Mouse (Mus musculus) C2C12 (cell line): ENCODE data around the gene Rhou. TPM values are rescaled to one million over a fixed set of nuclear protein-coding genes. Genes with fewer than 3 reads are reported as not detected.

ENCODE experiments used
- H3K27me3 ChIP-seq: one replicate; pipeline ENCODE4 v1.6.1; 2011; ENCODE audit not compliant: control insufficient read depth, insufficient read depth, insufficient read length
- H3K36me3 ChIP-seq: one replicate; pipeline ENCODE4 v1.6.1; 2011; ENCODE audit not compliant: control insufficient read depth, insufficient read depth
- H3K4me3 ChIP-seq: one replicate; pipeline ENCODE4 v1.5.1; 2011; ENCODE audit warnings: mild to moderate bottlenecking, control low read depth; ENCODE audit not compliant: poor library complexity, insufficient read depth, severe bottlenecking
- H3K79me2 ChIP-seq: one replicate; pipeline ENCODE4 v1.6.1; 2011; ENCODE audit not compliant: control insufficient read depth, insufficient read depth
- H3K79me3 ChIP-seq: one replicate; pipeline ENCODE4 v1.6.1; 2011; ENCODE audit warnings: low read depth, control low read depth
- H3ac ChIP-seq: one replicate; pipeline ENCODE3; 2011; ENCODE audit warnings: low read depth; ENCODE audit not compliant: control insufficient read depth, insufficient read length
- CEBPB ChIP-seq: IDR thresholded peaks from one replicate; pipeline ENCODE4 v1.6.1; 2011; ENCODE audit warnings: low read depth, mild to moderate bottlenecking, control low read depth, moderate library complexity
- CTCF ChIP-seq: IDR thresholded peaks from one replicate; pipeline ENCODE4 v1.5.1; 2011; ENCODE audit not compliant: control insufficient read depth, insufficient read depth, insufficient read length
- FOSL1 ChIP-seq: IDR thresholded peaks from one replicate; pipeline ENCODE4 v1.8.0; 2011; ENCODE audit warnings: mild to moderate bottlenecking, low read length; ENCODE audit not compliant: poor library complexity, insufficient read depth, severe bottlenecking
- MAX ChIP-seq: IDR thresholded peaks from one replicate; pipeline ENCODE4 v1.6.1; 2011; ENCODE audit warnings: mild to moderate bottlenecking, control low read depth
- MYOD1 ChIP-seq: IDR thresholded peaks from one replicate; pipeline ENCODE4 v1.6.1; 2011; ENCODE audit warnings: low read depth; ENCODE audit not compliant: control insufficient read depth, insufficient read length
- MYOG ChIP-seq: IDR thresholded peaks from one replicate; pipeline ENCODE4 v1.6.1; 2011; ENCODE audit not compliant: control insufficient read depth, insufficient read length; ENCODE audit errors: extremely low read depth
- USF1 ChIP-seq: IDR thresholded peaks from one replicate; pipeline ENCODE4 v1.6.1; 2011; ENCODE audit warnings: low read depth, mild to moderate bottlenecking, control low read depth, moderate library complexity
- polyA plus RNA-seq: library from polyadenylated mRNA; unstranded; fragments of >200 nt; fragmentation: generic; extraction: Trizol; gene quantifications from one replicate; pipeline ENCODE4 v1.2.1, GENCODE M21; 2012; ENCODE audit warnings: missing spikeins

Rhou gene
- polyA plus RNA-seq, 1 experiment = 22.7 TPM

GRCm38 (mm10) chr8:123648245-123649170 is 5.2 kb upstream of the Rhou start:
- no peak for TF ChIP-seq MYOG
- no peak for TF ChIP-seq MYOD1
- no peak for TF ChIP-seq USF1
- no peak for TF ChIP-seq CTCF
- TF ChIP-seq MAX = no peak
- TF ChIP-seq FOSL1 = no peak
- TF ChIP-seq CEBPB = no peak
- H3K36me3 ChIP-seq = no peaks in the 10 kb centered on the region
- H3K79me3 ChIP-seq = no peaks in the 10 kb centered on the region
- H3ac ChIP-seq = no peak overlapping the region
- no peaks in the 10 kb centered on the region for H3K27me3 ChIP-seq
- H3K4me3 ChIP-seq = no peak overlapping the region
- no peaks in the 10 kb centered on the region for H3K79me2 ChIP-seq

- TF ChIP-seq MYOG (no peak), FOSL1 (no peak), CTCF (no peak), MYOD1 (no peak), CEBPB (peak; percentile 14)
- Histone ChIP-seq H3K27me3 (no peaks in the 10 kb centered on the region), H3K79me3 (peaks cover 3% of the 10 kb centered on the region), H3K4me3 (no peak overlapping the region), H3ac (no peak overlapping the region), H3K36me3 (no peaks in the 10 kb centered on the region), H3K79me2 (peaks cover 7% of the 10 kb centered on the region)
Observed at GRCm38 (mm10) chr8:123649483-123649882, 4.2 kb upstream of the Rhou start.

GRCm38 (mm10) chr8:123651390-123652098 is 2.2 kb upstream of the Rhou start:
- Histone ChIP-seq H3K4me3 (no peak overlapping the region), H3ac (no peak overlapping the region), H3K27me3 (no peaks in the 10 kb centered on the region), H3K36me3 (peaks cover 12% of the 10 kb centered on the region), H3K79me2 (peaks cover 28% of the 10 kb centered on the region), H3K79me3 (peaks cover 15% of the 10 kb centered on the region)
- TF ChIP-seq CEBPB (no peak), MAX (no peak), USF1 (no peak), MYOG (no peak), FOSL1 (no peak), MYOD1 (no peak), CTCF (no peak)

- H3K36me3 ChIP-seq = peaks cover 22% of the 10 kb centered on the region
- H3ac ChIP-seq = no peak overlapping the region
- H3K79me3 ChIP-seq = peaks cover 19% of the 10 kb centered on the region
- H3K79me2 ChIP-seq = peaks cover 38% of the 10 kb centered on the region
- H3K4me3 ChIP-seq = no peak overlapping the region
- no peaks in the 10 kb centered on the region for H3K27me3 ChIP-seq
- no peak for TF ChIP-seq CTCF
- TF ChIP-seq MAX = no peak
- TF ChIP-seq CEBPB = no peak
- no peak for TF ChIP-seq MYOD1
- TF ChIP-seq MYOG = no peak
- TF ChIP-seq FOSL1 = no peak
- no peak for TF ChIP-seq USF1
Observed at GRCm38 (mm10) chr8:123652641-123653040, 1.1 kb upstream of the Rhou start.

- Histone ChIP-seq H3K79me2 (peaks cover 52% of the 10 kb centered on the region), H3K27me3 (no peaks in the 10 kb centered on the region), H3ac (peak overlapping the region; percentile 98), H3K36me3 (peaks cover 30% of the 10 kb centered on the region), H3K4me3 (peak overlapping the region; percentile 59), H3K79me3 (peaks cover 25% of the 10 kb centered on the region)
- TF ChIP-seq CTCF (no peak), CEBPB (no peak), MYOG (no peak), FOSL1 (no peak), MAX (no peak), USF1 (no peak), MYOD1 (no peak)
Observed at GRCm38 (mm10) chr8:123653994-123654569, 353 bp downstream of the Rhou start.
